8 mouse cellular contexts compared by ENCODE assay signal in genomic region chr1:169530876-169531701, GRCm38 (mm10). TPM values are rescaled to one million over a fixed set of nuclear protein-coding genes. Genes with fewer than 3 reads are reported as not detected.
DNase-seq lines count a peak whose midpoint lies in the region; ATAC-seq lines count a peak whose summit lies in the region.

Gene Nuf2 (minus strand): TSS chr1:169531464.

- ATAC-seq in inflammation-experienced regulatory T-cells, adult 6 months: peak; percentile 95
- ATAC-seq in megakaryocyte-erythroid progenitor cell, adult 5-6 weeks (replicated peaks; ENCODE audit: low FRiP score, low TSS enrichment, poor library complexity, severe bottlenecking): peak; percentile 97

- peak; percentile 99 to 100 for DNase-seq in adrenal gland, adult (ENCODE audit: inconsistent age in 2 of 2, low spot score in 1 of 2)
- DNase-seq in embryo, embryonic 10.5 days (ENCODE audit: low spot score): peak; percentile 99
- DNase-seq in gastrocnemius, postnatal 14 days: peak; percentile 95
- DNase-seq in left cerebral cortex, postnatal 10 days (ENCODE audit: extremely low spot score in 1 of 2, low spot score in 2 of 2): peak; percentile 98
- peak; percentile 98 for DNase-seq in right cerebral cortex, postnatal 25 days
- DNase-seq in urinary bladder, postnatal 4 days (ENCODE audit: low spot score in 2 of 2): peak; percentile 97

- intact Hi-C loops in gastrocnemius, postnatal 14 days (cut with DNase I; ENCODE audit: low total_unique reads): no loop called here
- intact Hi-C loops in left cerebral cortex, postnatal 10 days (cut with DNase I): loop anchor here (1.0 to 10.0 kb wide), 4 partner anchors 141 to 604 kb away; partner anchors contain the start of gene Rgs4

RNA-seq across cellular contexts. Expression of gene Nuf2, which starts in this region (rescaled TPM):
- total RNA-seq in gastrocnemius, postnatal 14 days (2021): 1 to 10 TPM; 3.0 to 3.9 TPM
- 10 to 100 TPM in 1 of 3 experiments, 1 to 10 TPM in 2; 4.3 to 46.6 (median 4.6) TPM for polyA plus RNA-seq in inflammation-experienced regulatory T-cells, adult 6 months (2017; shearing (Covaris generic))
- total RNA-seq in left cerebral cortex, postnatal 10 days (2021): 1 to 10 TPM; 3.1 to 4.1 TPM
- 42.9 and 52.0 TPM in 2 replicates for total RNA-seq in megakaryocyte-erythroid progenitor cell, adult 5-6 weeks (2014; fragmentation: Nextera tagmentation)
- total RNA-seq in megakaryocyte-erythroid progenitor cell, adult 5-6 weeks (2017): 111 and 119 TPM in 2 replicates

Comparison
In these comparisons a context has a peak if more than half of its experiments do, and no peak if none do; other contexts are left out.
1. Peak in every context shown above with its lines: DNase-seq and ATAC-seq.
2. RNA of gene Nuf2 (total RNA-seq): 42.9 to 119 TPM in megakaryocyte-erythroid progenitor cell, adult 5-6 weeks; 3.1 to 4.1 TPM in left cerebral cortex, postnatal 10 days and 3.0 to 3.9 TPM in gastrocnemius, postnatal 14 days; every median in the first group is over 4 times any median in the second.